Mouse (Mus musculus) C2C12 (cell line): ENCODE data around the gene Lcorl. TPM values are rescaled to one million over a fixed set of nuclear protein-coding genes. Genes with fewer than 3 reads are reported as not detected.

Source experiments
- H3K27me3 ChIP-seq: one replicate; pipeline ENCODE4 v1.6.1; 2011; ENCODE audit not compliant: control insufficient read depth, insufficient read depth, insufficient read length
- H3K36me3 ChIP-seq: one replicate; pipeline ENCODE4 v1.6.1; 2011; ENCODE audit not compliant: control insufficient read depth, insufficient read depth
- H3K4me3 ChIP-seq: one replicate; pipeline ENCODE4 v1.5.1; 2011; ENCODE audit warnings: mild to moderate bottlenecking, control low read depth; ENCODE audit not compliant: poor library complexity, insufficient read depth, severe bottlenecking
- H3K79me2 ChIP-seq: one replicate; pipeline ENCODE4 v1.6.1; 2011; ENCODE audit not compliant: control insufficient read depth, insufficient read depth
- H3K79me3 ChIP-seq: one replicate; pipeline ENCODE4 v1.6.1; 2011; ENCODE audit warnings: low read depth, control low read depth
- H3ac ChIP-seq: one replicate; pipeline ENCODE3; 2011; ENCODE audit warnings: low read depth; ENCODE audit not compliant: control insufficient read depth, insufficient read length
- CEBPB ChIP-seq: IDR thresholded peaks from one replicate; pipeline ENCODE4 v1.6.1; 2011; ENCODE audit warnings: low read depth, mild to moderate bottlenecking, control low read depth, moderate library complexity
- CTCF ChIP-seq: IDR thresholded peaks from one replicate; pipeline ENCODE4 v1.5.1; 2011; ENCODE audit not compliant: control insufficient read depth, insufficient read depth, insufficient read length
- FOSL1 ChIP-seq: IDR thresholded peaks from one replicate; pipeline ENCODE4 v1.8.0; 2011; ENCODE audit warnings: mild to moderate bottlenecking, low read length; ENCODE audit not compliant: poor library complexity, insufficient read depth, severe bottlenecking
- MAX ChIP-seq: IDR thresholded peaks from one replicate; pipeline ENCODE4 v1.6.1; 2011; ENCODE audit warnings: mild to moderate bottlenecking, control low read depth
- MYOD1 ChIP-seq: IDR thresholded peaks from one replicate; pipeline ENCODE4 v1.6.1; 2011; ENCODE audit warnings: low read depth; ENCODE audit not compliant: control insufficient read depth, insufficient read length
- MYOG ChIP-seq: IDR thresholded peaks from one replicate; pipeline ENCODE4 v1.6.1; 2011; ENCODE audit not compliant: control insufficient read depth, insufficient read length; ENCODE audit errors: extremely low read depth
- USF1 ChIP-seq: IDR thresholded peaks from one replicate; pipeline ENCODE4 v1.6.1; 2011; ENCODE audit warnings: low read depth, mild to moderate bottlenecking, control low read depth, moderate library complexity
- polyA plus RNA-seq: library from polyadenylated mRNA; unstranded; fragments of >200 nt; fragmentation: generic; extraction: Trizol; gene quantifications from one replicate; pipeline ENCODE4 v1.2.1, GENCODE M21; 2012; ENCODE audit warnings: missing spikeins

Gene Lcorl
- polyA plus RNA-seq, 1 experiment = 1.2 TPM

DNA sequence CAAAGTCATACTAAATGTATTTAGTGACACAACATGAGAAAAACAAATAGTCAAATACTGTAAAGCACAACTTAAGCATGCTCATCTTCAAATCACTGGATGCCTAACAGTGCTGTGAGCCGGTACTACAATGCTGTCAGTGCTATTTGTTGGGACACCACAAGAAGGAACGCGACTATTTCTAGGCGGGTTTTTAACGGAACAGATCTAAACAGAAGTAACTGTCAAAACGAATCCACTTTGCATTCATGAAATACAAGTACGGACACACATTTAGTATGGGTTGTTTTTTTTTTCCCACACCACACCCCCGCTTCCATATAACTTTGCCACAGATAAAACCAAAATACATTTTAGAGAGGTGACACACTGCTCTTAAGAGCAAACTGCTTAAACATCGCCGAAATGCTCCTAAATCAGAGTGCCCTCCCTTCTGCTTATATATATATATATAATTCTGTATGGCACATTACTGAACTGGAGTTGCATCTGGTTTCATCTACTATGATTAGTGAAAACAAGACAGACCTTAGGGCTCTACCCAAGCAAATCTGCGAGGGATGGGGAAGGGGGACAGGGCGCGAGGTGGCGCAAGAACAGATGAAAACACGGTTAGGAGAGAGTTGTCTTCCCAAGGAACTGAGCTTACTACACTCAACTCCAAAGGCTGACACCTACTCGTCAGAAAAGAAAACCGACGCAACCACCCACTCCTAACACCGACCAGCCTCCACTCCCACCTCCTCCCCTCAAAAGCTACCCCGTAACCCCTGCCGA, 1.7 kb downstream of the Lcorl start:
- Histone ChIP-seq H3K36me3 (no peaks in the 10 kb centered on the region), H3K79me3 (peaks cover 17% of the 10 kb centered on the region), H3K79me2 (peaks cover 22% of the 10 kb centered on the region), H3K27me3 (no peaks in the 10 kb centered on the region), H3ac (peak overlapping the region; percentile 85), H3K4me3 (peak overlapping the region; percentile 53)
- TF ChIP-seq USF1 = no peak
- no peak for TF ChIP-seq CEBPB
- no peak for TF ChIP-seq MYOG
- no peak for TF ChIP-seq FOSL1
- TF ChIP-seq CTCF = peak; percentile 11

DNA sequence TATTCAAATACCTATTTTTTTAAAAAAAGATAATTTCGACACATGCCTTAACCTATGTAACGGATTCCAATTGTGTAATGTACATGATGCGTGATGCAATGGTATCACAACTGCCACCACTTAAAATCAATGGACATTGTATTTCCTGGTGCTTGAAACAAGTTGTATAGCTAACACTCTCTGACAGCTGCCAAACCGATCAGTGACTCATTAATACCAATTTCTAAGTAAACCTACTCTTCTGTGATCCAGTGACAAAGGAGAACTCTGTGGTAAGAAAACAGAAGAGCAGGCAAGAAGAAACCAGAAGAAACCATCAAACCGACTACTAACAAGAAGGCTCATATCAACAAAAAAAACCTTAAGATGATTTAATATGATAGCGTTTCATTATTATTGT, 12.7 kb downstream of the Lcorl start:
- peaks cover 71% of the 10 kb centered on the region for H3K79me2 ChIP-seq
- H3K4me3 ChIP-seq = no peak overlapping the region
- H3K79me3 ChIP-seq = peaks cover 45% of the 10 kb centered on the region
- no peaks in the 10 kb centered on the region for H3K36me3 ChIP-seq
- TF ChIP-seq CTCF (no peak), FOSL1 (no peak), CEBPB (no peak), USF1 (no peak), MAX (no peak), MYOG (no peak), MYOD1 (no peak)
- no peaks in the 10 kb centered on the region for H3K27me3 ChIP-seq
- H3ac ChIP-seq = no peak overlapping the region

DNA sequence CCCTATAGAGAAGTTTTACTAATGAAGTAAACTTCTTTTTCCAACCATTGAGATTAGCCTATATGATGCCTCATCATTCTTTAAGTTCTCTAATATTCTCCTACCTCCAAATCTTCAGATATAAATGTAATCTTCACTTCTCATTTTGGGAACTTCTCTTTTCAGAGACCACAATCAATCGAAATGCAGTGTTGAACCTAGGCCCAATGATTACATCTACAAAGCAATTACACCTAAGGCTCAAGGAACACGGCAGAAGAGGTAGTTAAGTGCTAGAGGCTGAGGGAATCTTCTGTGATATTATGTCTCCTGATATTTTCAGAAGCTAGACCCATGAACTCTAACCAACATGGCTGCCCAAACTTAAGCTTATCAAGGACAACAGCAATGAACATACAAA, 22.3 kb downstream of the Lcorl start:
- H3K4me3 ChIP-seq = no peak overlapping the region
- no peaks in the 10 kb centered on the region for H3K36me3 ChIP-seq
- no peak for TF ChIP-seq CTCF
- no peak for TF ChIP-seq USF1
- no peak for TF ChIP-seq CEBPB
- TF ChIP-seq MAX = no peak
- no peak for TF ChIP-seq FOSL1
- no peak for TF ChIP-seq MYOD1
- TF ChIP-seq MYOG = no peak
- peaks cover 29% of the 10 kb centered on the region for H3K79me3 ChIP-seq
- no peaks in the 10 kb centered on the region for H3K27me3 ChIP-seq
- H3K79me2 ChIP-seq = peaks cover 50% of the 10 kb centered on the region
- H3ac ChIP-seq = no peak overlapping the region

DNA sequence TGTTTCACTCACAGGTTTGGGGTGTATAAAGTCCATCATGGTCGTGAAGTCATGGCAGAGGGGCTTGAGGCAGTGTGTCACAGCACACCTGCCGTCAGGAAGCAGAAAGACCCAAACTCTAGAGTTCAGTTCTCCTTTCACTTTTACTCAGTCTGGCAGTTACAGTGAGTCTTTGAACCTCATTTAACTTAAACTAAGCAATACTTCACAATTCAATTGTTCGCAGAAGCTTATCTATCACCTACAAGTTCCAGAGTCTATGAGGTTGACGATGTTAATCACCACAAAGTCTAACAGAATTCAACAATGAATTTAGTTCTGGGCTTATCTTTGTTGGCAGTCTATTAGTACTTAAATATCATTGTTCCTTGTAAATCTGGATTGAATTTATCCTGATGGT, 45.9 kb downstream of the Lcorl start:
- Histone ChIP-seq H3K27me3 (no peaks in the 10 kb centered on the region), H3K79me3 (no peaks in the 10 kb centered on the region), H3K4me3 (no peak overlapping the region), H3K36me3 (no peaks in the 10 kb centered on the region), H3ac (no peak overlapping the region), H3K79me2 (no peaks in the 10 kb centered on the region)
- TF ChIP-seq USF1 (no peak), MAX (no peak), MYOD1 (no peak), FOSL1 (no peak), CEBPB (no peak), MYOG (no peak), CTCF (no peak)

DNA sequence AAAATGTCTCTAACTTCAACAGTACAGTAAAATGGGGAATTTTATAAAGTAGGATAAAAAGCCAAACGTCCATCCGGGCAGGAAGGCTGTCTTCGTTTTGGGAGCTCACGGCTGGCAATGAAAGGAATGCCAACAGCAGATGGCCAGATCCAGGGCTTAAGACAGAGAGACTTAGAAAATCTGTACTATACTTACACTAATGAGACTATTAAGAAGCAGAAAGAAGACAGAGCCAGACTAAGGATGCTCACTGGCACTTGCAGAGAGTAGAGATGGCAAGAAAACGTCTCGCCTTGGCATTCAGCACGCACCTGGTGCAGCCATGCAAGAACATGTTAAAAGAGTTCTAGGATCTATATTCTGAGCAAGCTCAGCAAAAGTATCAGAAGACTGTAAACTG, 65.6 kb downstream of the Lcorl start:
- no peak for TF ChIP-seq CTCF
- no peak for TF ChIP-seq CEBPB
- no peak for TF ChIP-seq MYOG
- TF ChIP-seq FOSL1 = no peak
- no peak for TF ChIP-seq USF1
- TF ChIP-seq MYOD1 = no peak
- no peak for TF ChIP-seq MAX
- Histone ChIP-seq H3K79me2 (no peaks in the 10 kb centered on the region), H3ac (no peak overlapping the region), H3K4me3 (no peak overlapping the region), H3K27me3 (no peaks in the 10 kb centered on the region), H3K36me3 (no peaks in the 10 kb centered on the region), H3K79me3 (peaks cover 9% of the 10 kb centered on the region)
